Mouse (Mus musculus): ENCODE data around the gene Ak9. TPM values are rescaled to one million over a fixed set of nuclear protein-coding genes. Genes with fewer than 3 reads are reported as not detected.
A peak's percentile ranks its signal among the peaks of the same experiment; 100 is the strongest.

Gene Ak9
- polyA plus RNA-seq, 1 experiment from 2014 or later: not detected

GRCm38 (mm10) chr10:41461057-41461722 is 157.4 kb downstream of the Ak9 start:
- no peak overlapping the region for H3K9ac ChIP-seq (replicated peaks)
- WGBS: 90% methylated on average over 3 of the region's 3 CpGs
- no peak overlapping the region for H3K4me2 ChIP-seq (replicated peaks)
- no peak overlapping the region for H3K4me3 ChIP-seq
- H3K9me3 ChIP-seq: no peaks in the 10 kb centered on the region
- H3K4me1 ChIP-seq: peaks cover 3% of the 10 kb centered on the region; the same call in 1 of the 2 replicates
- ATAC-seq (ENCODE audit: low FRiP score, low read depth): no peak
- peaks cover 59% of the 10 kb centered on the region for H3K36me3 ChIP-seq
- no peaks in the 10 kb centered on the region for H3K27me3 ChIP-seq
- H3K27ac ChIP-seq (replicated peaks): 0 out of 2 replicates have a peak overlapping the region, but pooled peaks have one; percentile 15

- WGBS: 38% methylated on average over 15 of the region's 15 CpGs
- ATAC-seq (ENCODE audit: low FRiP score, low read depth): no peak
- peaks cover 45% of the 10 kb centered on the region for H3K36me3 ChIP-seq
These were observed 160.7 kb downstream of the Ak9 start for GRCm38 (mm10) chr10:41464401-41464955.

DNA sequence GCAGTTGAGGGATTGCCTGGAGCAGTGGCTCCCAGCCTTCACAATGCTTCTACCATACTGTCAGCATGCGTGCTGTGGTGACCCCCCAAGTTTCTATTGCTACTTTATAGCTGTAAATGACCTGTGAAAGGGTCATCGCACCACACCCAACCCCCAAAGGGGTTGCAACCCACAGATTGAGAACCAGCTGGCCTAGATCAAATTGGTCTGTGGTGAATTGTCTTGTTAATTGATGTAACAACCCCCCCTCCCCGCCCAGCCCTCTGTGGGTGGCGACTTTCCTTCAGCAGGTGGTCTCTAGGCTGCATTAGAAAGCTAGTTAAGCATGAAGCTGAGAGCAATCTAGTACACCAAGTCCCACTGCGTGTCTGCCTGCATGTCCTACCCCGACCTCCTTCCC is 163.5 kb downstream of the Ak9 start:
- ATAC-seq (ENCODE audit: low FRiP score, low read depth): no peak
- Histone ChIP-seq H3K4me2 (replicated peaks) (no peak overlapping the region), H3K27me3 (no peaks in the 10 kb centered on the region), H3K36me3 (peaks cover 28% of the 10 kb centered on the region), H3K4me1 (no peaks in the 10 kb centered on the region), H3K4me3 (no peak overlapping the region), H3K9ac (replicated peaks) (no peak overlapping the region), H3K27ac (replicated peaks) (no peak overlapping the region), H3K9me3 (no peaks in the 10 kb centered on the region)
- WGBS: 32% methylated on average over 6 of the region's 6 CpGs

More at GRCm38 (mm10) chr10:41464401-41464955, 160.7 kb downstream of the Ak9 start:
- Histone ChIP-seq H3K9me3 (no peaks in the 10 kb centered on the region), H3K9ac (replicated peaks) (no peak overlapping the region), H3K4me2 (replicated peaks) (no peak overlapping the region), H3K4me3 (no peak overlapping the region), H3K4me1 (peaks cover 3% of the 10 kb centered on the region; the same call in 1 of the 2 replicates), H3K27me3 (no peaks in the 10 kb centered on the region), H3K27ac (replicated peaks) (no peak overlapping the region)

DNA sequence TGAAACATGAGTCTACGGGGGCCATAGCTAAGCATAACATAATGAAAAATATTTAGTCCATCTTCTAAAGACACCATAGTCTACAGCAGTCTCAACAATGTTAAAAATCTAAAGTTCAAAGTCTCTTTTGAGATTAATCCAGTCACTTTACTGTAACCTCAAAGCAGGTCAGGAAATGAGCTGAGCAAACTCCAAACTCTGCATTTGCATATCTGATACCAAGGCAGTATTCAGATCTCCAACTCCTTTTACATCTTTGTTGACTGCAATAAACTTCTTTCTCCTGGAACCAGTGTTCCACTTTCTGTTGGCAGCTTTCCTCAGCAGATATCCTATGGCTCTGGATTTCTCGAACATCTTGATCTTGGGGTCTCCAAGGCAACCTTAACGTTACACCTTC is 166.9 kb downstream of the Ak9 start:
- H3K9me3 ChIP-seq: no peaks in the 10 kb centered on the region
- H3K27me3 ChIP-seq: peaks cover 3% of the 10 kb centered on the region; the same call in 1 of the 2 replicates
- 88% methylated on average over 3 of the region's 3 CpGs for WGBS

GRCm38 (mm10) chr10:41472534-41472933 is 168.8 kb downstream of the Ak9 start:
- H3K9me3 ChIP-seq: no peaks in the 10 kb centered on the region
- H3K4me2 ChIP-seq (replicated peaks): no peak overlapping the region
- ATAC-seq (ENCODE audit: low FRiP score, low read depth): no peak
- no peak overlapping the region for H3K9ac ChIP-seq (replicated peaks)
- H3K4me1 ChIP-seq: peaks cover 15% of the 10 kb centered on the region; the same call in 1 of the 2 replicates
- H3K4me3 ChIP-seq: no peak overlapping the region
- H3K27me3 ChIP-seq: peaks cover 3% of the 10 kb centered on the region; the same call in 1 of the 2 replicates
- H3K36me3 ChIP-seq: 0 out of 2 replicates have a peak, but pooled peaks cover 9% of the 10 kb centered on the region
- H3K27ac ChIP-seq (replicated peaks): no peak overlapping the region

More for the DNA sequence above, 166.9 kb downstream of the Ak9 start:
- H3K27ac ChIP-seq (replicated peaks): no peak overlapping the region
- H3K4me1 ChIP-seq: peaks cover under 1% of the 10 kb centered on the region; the same call in 1 of the 2 replicates
- H3K9ac ChIP-seq (replicated peaks): no peak overlapping the region
- H3K36me3 ChIP-seq: 0 out of 2 replicates have a peak, but pooled peaks cover 11% of the 10 kb centered on the region
- H3K4me2 ChIP-seq (replicated peaks): no peak overlapping the region
- H3K4me3 ChIP-seq: no peak overlapping the region
- no peak for ATAC-seq (ENCODE audit: low FRiP score, low read depth)

DNA sequence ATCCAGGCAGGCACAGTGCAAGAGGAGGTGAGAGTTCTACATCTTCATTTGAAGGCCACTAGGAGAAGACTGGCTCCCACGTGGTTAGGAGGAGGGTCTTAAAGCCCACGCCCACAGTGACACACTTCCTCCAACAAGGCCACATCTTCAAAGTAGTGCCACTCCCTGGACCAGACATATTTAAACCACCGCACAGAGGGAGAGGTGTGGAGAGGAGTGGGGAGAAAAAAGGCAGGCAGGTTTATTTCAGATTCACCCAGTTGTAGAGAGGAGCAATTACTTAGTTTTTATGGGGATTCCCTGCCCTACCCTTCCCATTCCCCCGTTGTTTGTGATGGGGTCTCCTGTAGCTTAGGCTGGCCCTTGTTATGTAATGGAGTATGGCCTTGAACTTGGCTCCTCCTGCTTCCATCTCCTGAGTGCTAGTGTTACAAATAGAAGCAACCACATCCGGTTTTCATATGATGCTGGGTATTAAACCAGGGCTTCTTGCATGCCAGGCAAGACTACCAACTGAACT is 169.2 kb downstream of the Ak9 start:
- no peak for ATAC-seq (ENCODE audit: low FRiP score, low read depth)
- WGBS: 77% methylated on average over 5 of the region's 5 CpGs
- no peak overlapping the region for H3K4me2 ChIP-seq (replicated peaks)
- no peak overlapping the region for H3K27ac ChIP-seq (replicated peaks)
- peaks cover 3% of the 10 kb centered on the region; the same call in 1 of the 2 replicates for H3K27me3 ChIP-seq
- H3K36me3 ChIP-seq: 0 out of 2 replicates have a peak, but pooled peaks cover 8% of the 10 kb centered on the region
- no peak overlapping the region for H3K4me3 ChIP-seq
- no peak overlapping the region for H3K9ac ChIP-seq (replicated peaks)
- H3K4me1 ChIP-seq: peaks cover 20% of the 10 kb centered on the region
- H3K9me3 ChIP-seq: no peaks in the 10 kb centered on the region

DNA sequence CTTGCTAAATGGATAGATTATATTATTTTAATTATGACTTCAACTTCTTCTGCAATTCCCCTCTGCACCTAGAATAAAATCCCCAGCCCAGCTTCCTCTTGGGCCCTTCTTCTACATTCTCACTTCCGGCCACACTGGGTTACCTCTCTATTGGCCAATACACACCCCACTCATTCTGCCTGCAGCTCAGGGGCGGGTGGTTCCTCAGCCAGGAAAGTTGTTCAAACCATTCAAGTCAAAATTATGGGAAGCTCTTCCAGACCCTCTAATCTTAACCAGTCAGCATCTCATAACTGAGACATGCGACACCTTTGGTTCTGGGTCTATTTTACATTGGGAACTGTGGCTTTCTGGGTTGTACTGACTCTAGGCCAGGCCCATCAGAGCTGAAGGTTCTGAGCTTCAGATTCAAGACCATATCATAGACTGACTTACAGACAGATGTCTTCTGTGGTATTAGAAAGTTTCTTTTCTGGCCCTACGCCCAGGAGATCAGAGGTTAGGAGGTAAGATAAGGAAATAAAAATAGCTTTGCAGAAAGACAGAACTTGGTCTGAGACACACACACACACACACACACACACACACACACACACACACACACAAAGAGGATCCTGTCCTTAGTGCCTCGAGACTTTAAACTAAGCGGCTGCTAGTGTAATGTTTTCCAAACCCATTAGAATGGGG is 170.1 kb downstream of the Ak9 start:
- peaks cover 3% of the 10 kb centered on the region for H3K36me3 ChIP-seq
- peaks cover 3% of the 10 kb centered on the region; the same call in 1 of the 2 replicates for H3K27me3 ChIP-seq
- H3K9ac ChIP-seq (replicated peaks): no peak overlapping the region
- H3K4me1 ChIP-seq: peaks cover 24% of the 10 kb centered on the region
- H3K27ac ChIP-seq (replicated peaks): no peak overlapping the region
- no peak overlapping the region for H3K4me2 ChIP-seq (replicated peaks)
- no peak for ATAC-seq (ENCODE audit: low FRiP score, low read depth)
- H3K4me3 ChIP-seq: no peak overlapping the region
- WGBS: 91% methylated on average over 6 of the region's 6 CpGs
- H3K9me3 ChIP-seq: no peaks in the 10 kb centered on the region

DNA sequence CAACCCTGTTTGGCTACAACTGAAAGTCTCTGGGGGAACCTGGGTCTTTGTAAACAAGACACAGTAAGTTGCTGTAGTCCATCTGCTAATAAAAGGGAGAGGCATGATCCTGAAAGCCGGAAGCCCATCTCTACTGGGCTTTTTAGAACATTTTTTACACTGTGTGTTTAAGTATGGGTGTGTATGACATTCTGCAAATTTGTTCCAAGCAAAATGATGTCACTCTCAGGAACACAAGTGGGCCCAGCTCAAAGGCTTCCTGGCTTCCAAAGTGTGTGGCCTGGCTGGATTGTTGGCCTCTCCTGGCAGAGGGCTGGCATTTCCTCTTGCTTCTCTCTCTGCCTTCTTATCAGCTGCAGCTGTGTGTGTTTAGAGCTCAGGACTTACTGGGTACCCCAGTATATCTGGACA is 171.2 kb downstream of the Ak9 start:
- Histone ChIP-seq H3K9me3 (no peaks in the 10 kb centered on the region), H3K9ac (replicated peaks) (no peak overlapping the region), H3K27ac (replicated peaks) (no peak overlapping the region), H3K27me3 (peaks cover 3% of the 10 kb centered on the region; the same call in 1 of the 2 replicates), H3K36me3 (peaks cover 11% of the 10 kb centered on the region), H3K4me1 (peaks cover 24% of the 10 kb centered on the region), H3K4me3 (no peak overlapping the region), H3K4me2 (replicated peaks) (no peak overlapping the region)
- WGBS: 71% methylated on average over 1 of the region's 1 CpGs
- no peak for ATAC-seq (ENCODE audit: low FRiP score, low read depth)

GRCm38 (mm10) chr10:41476171-41477017 is 172.6 kb downstream of the Ak9 start, which contains the start of gene Mical1:
Gene Mical1 (plus strand): TSS chr10:41476314.
- peaks cover 3% of the 10 kb centered on the region; the same call in 1 of the 2 replicates for H3K27me3 ChIP-seq
- peak; percentile 75 for ATAC-seq (ENCODE audit: low FRiP score, low read depth)
- H3K27ac ChIP-seq (replicated peaks): peak within 1 kb of the TSS; percentile 82
- H3K4me2 ChIP-seq (replicated peaks): peak within 1 kb of the TSS; percentile 81
- H3K36me3 ChIP-seq: peaks cover 17% of the 10 kb centered on the region
- H3K4me3 ChIP-seq: peak within 1 kb of the TSS; percentile 62
- H3K4me1 ChIP-seq: peaks cover 24% of the 10 kb centered on the region
- H3K9me3 ChIP-seq: no peaks in the 10 kb centered on the region
- H3K9ac ChIP-seq (replicated peaks): peak within 1 kb of the TSS; percentile 77
- WGBS: under 1% methylated on average over 35 of the region's 35 CpGs

- peak overlapping the region; percentile 82 for H3K27ac ChIP-seq (replicated peaks)
- peaks cover 3% of the 10 kb centered on the region; the same call in 1 of the 2 replicates for H3K27me3 ChIP-seq
- no peaks in the 10 kb centered on the region for H3K9me3 ChIP-seq
- H3K4me1 ChIP-seq: peaks cover 24% of the 10 kb centered on the region
- peak overlapping the region; percentile 81 for H3K4me2 ChIP-seq (replicated peaks)
- ATAC-seq (ENCODE audit: low FRiP score, low read depth): peak; percentile 32
- peak overlapping the region; percentile 77 for H3K9ac ChIP-seq (replicated peaks)
- peak overlapping the region; percentile 62 for H3K4me3 ChIP-seq
- WGBS: 0% methylated on average over 8 of the region's 9 CpGs
- H3K36me3 ChIP-seq: peaks cover 19% of the 10 kb centered on the region
These were observed 173.2 kb downstream of the Ak9 start for GRCm38 (mm10) chr10:41477018-41477277.

All from midbrain, embryonic 12.5 days (tissue).